Mouse (Mus musculus): Measurements from ENCODE around the gene Scimp.

DNA sequence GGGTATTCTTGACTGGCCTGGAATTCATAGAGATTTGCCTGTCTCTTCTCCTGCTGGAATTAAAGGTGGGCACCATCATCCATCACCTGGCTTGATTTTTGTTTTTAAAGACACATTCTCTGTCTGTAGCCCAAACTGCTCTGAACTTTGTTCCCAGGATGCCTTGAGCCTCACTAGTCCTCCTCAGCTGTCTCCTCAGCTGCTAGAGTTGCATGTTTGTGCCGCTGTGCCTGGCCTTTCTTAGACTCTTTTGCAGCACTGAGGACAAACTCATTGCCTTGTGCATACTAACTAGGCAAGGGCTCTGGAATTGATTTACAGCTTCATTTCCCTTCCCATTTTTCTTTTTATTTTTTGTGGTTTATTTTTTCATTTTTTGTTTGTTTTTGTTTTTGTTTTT, 48.0 kb upstream of the Scimp start:
- TF ChIP-seq CTCF (IDR thresholded peaks at IDR 0.05; ENCODE audit: low read depth, low read length) (no peak), POLR2A (IDR thresholded peaks at IDR 0.05; ENCODE audit: borderline replicate concordance, low read depth, low read length) (no peak)
